Mouse (Mus musculus) kidney, embryonic 14.5 days (tissue): Measurements from ENCODE around the gene Sat1. TPM values are rescaled to one million over a fixed set of nuclear protein-coding genes. Genes with fewer than 3 reads are reported as not detected.
"Not testable (repeated sequence)": the region's sequence is repeated elsewhere in the genome, so short reads cannot be mapped to it uniquely, and the experiment has no call there.

ENCODE experiments used
- ATAC-seq: fragments of 200-750 bp; cut with Nextera tagmentation; 2 replicates; pipeline ENCODE4 v1.8.0; 2017; ENCODE audit warnings: moderate number of reproducible peaks, mild to moderate bottlenecking, moderate TSS enrichment, moderate library complexity; ENCODE audit not compliant: low FRiP score, low TSS enrichment
- H3K27ac ChIP-seq: fragments of 300-500 bp; sonication (generic); 2 replicates; pipeline ENCODE4 v1.5.1; 2014; ENCODE audit warnings: low read depth, mild to moderate bottlenecking, low read length, moderate library complexity, mixed read lengths
- H3K27me3 ChIP-seq: fragments of 300-500 bp; sonication (generic); 2 replicates; pipeline ENCODE4 v1.6.1; 2014; ENCODE audit warnings: mild to moderate bottlenecking, low read length; ENCODE audit not compliant: control insufficient read depth, insufficient read depth
- H3K36me3 ChIP-seq: fragments of 300-500 bp; sonication (generic); 2 replicates; pipeline ENCODE4 v1.6.1; 2014; ENCODE audit warnings: low read length, mixed read lengths; ENCODE audit not compliant: control insufficient read depth, insufficient read depth
- H3K4me1 ChIP-seq: fragments of 300-500 bp; sonication (generic); 2 replicates; pipeline ENCODE4 v1.6.1; 2014; ENCODE audit warnings: low read length, mixed read lengths; ENCODE audit not compliant: control insufficient read depth, insufficient read depth
- H3K4me2 ChIP-seq: fragments of 300-500 bp; sonication (generic); replicated peaks from 2 replicates; pipeline ENCODE4 v1.6.1; 2014; ENCODE audit warnings: low read depth, mild to moderate bottlenecking, low read length
- H3K4me3 ChIP-seq: fragments of 300-500 bp; sonication (generic); 2 replicates; pipeline ENCODE4 v1.5.1; 2014; ENCODE audit warnings: mild to moderate bottlenecking, low read length
- H3K9ac ChIP-seq: fragments of 300-500 bp; sonication (generic); 2 replicates; pipeline ENCODE4 v1.6.1; 2014; ENCODE audit warnings: low read depth, mild to moderate bottlenecking, low read length, moderate library complexity
- H3K9me3 ChIP-seq: fragments of 300-500 bp; sonication (generic); 2 replicates; pipeline ENCODE4 v1.6.1; 2016; ENCODE audit warnings: low read length; ENCODE audit not compliant: control insufficient read depth
- WGBS: fragments of 180-500 bp; shearing (Covaris S2); extraction: QIAGEN DNeasy Blood & Tissue Kit; methylation state at CpG from one replicate; pipeline ENCODE4 v1.1.7; 2014; 5-methylcytosine and 5-hydroxymethylcytosine counted together
- polyA plus RNA-seq: library from polyadenylated mRNA; unstranded; fragments of >200 nt; fragmentation: Nextera tagmentation; extraction: Ambion mirVana; gene quantifications from 2 replicates; pipeline ENCODE4 v1.2.1, GENCODE M21; 2014

Sat1 gene
- polyA plus RNA-seq, 1 experiment from 2014 or later: 140 TPM

DNA sequence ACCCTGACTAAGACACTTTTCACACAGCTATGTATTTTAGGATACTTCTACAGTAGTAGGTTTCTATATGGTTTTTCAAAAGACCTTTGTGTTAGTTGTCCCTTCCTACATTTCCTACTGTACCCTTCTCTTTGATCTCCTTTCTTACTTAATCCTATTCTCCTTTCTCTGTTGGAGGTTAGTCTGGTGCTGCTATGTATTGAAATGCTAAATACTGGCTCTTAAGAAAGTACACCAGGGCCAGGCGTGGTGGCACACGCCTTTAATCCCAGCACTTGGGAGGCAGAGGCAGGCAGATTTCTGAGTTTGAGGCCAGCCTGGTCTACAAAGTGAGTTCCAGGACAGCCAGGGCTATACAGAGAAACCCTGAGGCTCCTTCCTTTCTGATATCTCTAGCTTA lies 10.8 kb downstream of the Sat1 start:
- WGBS: 88% methylated on average over 2 of the region's 2 CpGs
- not testable (repeated sequence) for H3K4me2 ChIP-seq, ATAC-seq

DNA sequence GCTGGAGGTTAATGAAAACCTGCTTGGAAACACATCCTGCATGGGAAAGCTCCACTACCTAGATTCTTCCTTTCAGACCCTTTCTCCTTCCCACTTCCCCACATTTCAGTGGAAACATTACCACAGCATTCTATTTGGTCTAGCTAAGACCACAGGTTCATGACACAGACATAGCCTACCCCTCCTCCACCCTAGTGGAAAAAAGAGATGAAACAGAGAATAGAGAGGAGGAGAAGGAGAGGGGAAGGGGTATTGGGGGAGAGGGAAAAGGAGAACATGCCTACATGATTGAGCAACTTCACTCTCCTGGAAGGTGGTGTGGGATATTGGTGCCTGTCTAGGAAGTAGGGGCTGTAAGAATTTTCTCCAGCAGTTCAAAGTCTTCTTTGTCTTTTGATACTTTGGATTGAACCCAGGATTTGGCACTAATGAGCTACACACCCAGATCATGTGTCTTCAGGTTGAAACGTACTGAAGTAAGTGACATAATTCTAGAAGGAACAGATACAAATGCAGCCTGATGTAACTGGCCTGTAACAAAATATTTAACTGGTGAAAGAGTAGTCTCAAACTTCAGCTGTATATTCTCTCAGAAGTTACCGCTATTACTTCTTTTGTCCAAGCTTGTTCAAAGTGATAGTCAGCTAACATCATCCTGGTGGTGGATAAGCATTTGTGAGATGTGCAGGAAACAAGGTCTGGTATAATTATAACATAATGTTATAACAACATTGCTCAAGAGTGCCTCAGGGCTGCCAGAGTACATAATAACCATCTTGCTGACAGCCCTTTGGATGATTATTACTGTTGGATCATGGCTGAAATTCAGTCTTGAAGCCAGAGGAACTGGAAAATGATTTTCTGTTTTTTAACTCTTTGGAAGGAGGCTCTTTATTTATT lies 13.6 kb downstream of the Sat1 start:
- no peak overlapping the region for H3K9ac ChIP-seq
- ATAC-seq: no peak
- no peaks in the 10 kb centered on the region for H3K9me3 ChIP-seq
- WGBS: 61% methylated on average over 2 of the region's 2 CpGs
- no peak overlapping the region for H3K4me2 ChIP-seq
- no peaks in the 10 kb centered on the region for H3K36me3 ChIP-seq
- no peaks in the 10 kb centered on the region for H3K4me1 ChIP-seq
- no peak overlapping the region for H3K4me3 ChIP-seq
- H3K27me3 ChIP-seq: no peaks in the 10 kb centered on the region
- no peak overlapping the region for H3K27ac ChIP-seq

More for the DNA sequence above, 10.8 kb downstream of the Sat1 start:
- H3K9ac ChIP-seq, H3K36me3 ChIP-seq, H3K4me3 ChIP-seq, H3K9me3 ChIP-seq, H3K4me1 ChIP-seq, H3K27ac ChIP-seq, H3K27me3 ChIP-seq: not testable (repeated sequence)

GRCm38 (mm10) chrX:155201799-155202198 lies 14.4 kb downstream of the Sat1 start:
- H3K4me1 ChIP-seq: no peaks in the 10 kb centered on the region
- H3K27me3 ChIP-seq: no peaks in the 10 kb centered on the region
- H3K36me3 ChIP-seq: no peaks in the 10 kb centered on the region
- no peak overlapping the region for H3K27ac ChIP-seq
- WGBS: 73% methylated on average over 1 of the region's 1 CpGs
- H3K9ac ChIP-seq: no peak overlapping the region
- no peak for ATAC-seq
- no peak overlapping the region for H3K4me2 ChIP-seq
- H3K4me3 ChIP-seq: no peak overlapping the region
- no peaks in the 10 kb centered on the region for H3K9me3 ChIP-seq

GRCm38 (mm10) chrX:155194979-155195378 lies 21.3 kb downstream of the Sat1 start:
- no peak for ATAC-seq
- WGBS: 85% methylated on average over 4 of the region's 4 CpGs

GRCm38 (mm10) chrX:155193732-155194443 lies 22.4 kb downstream of the Sat1 start:
- Histone ChIP-seq H3K4me2 (no peak overlapping the region), H3K9ac (no peak overlapping the region), H3K27me3 (no peaks in the 10 kb centered on the region), H3K4me3 (no peak overlapping the region), H3K4me1 (no peaks in the 10 kb centered on the region), H3K9me3 (no peaks in the 10 kb centered on the region), H3K27ac (no peak overlapping the region), H3K36me3 (no peaks in the 10 kb centered on the region)
- no peak for ATAC-seq
- 66% methylated on average over 5 of the region's 5 CpGs for WGBS

More at GRCm38 (mm10) chrX:155194979-155195378, 21.3 kb downstream of the Sat1 start:
- Histone ChIP-seq H3K27ac (no peak overlapping the region), H3K9ac (no peak overlapping the region), H3K4me2 (no peak overlapping the region), H3K27me3 (no peaks in the 10 kb centered on the region), H3K9me3 (no peaks in the 10 kb centered on the region), H3K36me3 (no peaks in the 10 kb centered on the region), H3K4me3 (no peak overlapping the region), H3K4me1 (no peaks in the 10 kb centered on the region)

- Histone ChIP-seq H3K27ac (no peak overlapping the region), H3K4me2 (no peak overlapping the region), H3K4me3 (no peak overlapping the region), H3K4me1 (no peaks in the 10 kb centered on the region), H3K9ac (no peak overlapping the region), H3K36me3 (no peaks in the 10 kb centered on the region), H3K9me3 (no peaks in the 10 kb centered on the region), H3K27me3 (no peaks in the 10 kb centered on the region)
- ATAC-seq: no peak
- WGBS: 75% methylated on average over 4 of the region's 4 CpGs
These were observed 24.3 kb downstream of the Sat1 start for GRCm38 (mm10) chrX:155191941-155192340.

GRCm38 (mm10) chrX:155177640-155178039 lies 38.6 kb downstream of the Sat1 start:
- ATAC-seq: no peak
- Histone ChIP-seq H3K4me2 (no peak overlapping the region), H3K27me3 (no peaks in the 10 kb centered on the region), H3K9ac (no peak overlapping the region), H3K4me1 (no peaks in the 10 kb centered on the region), H3K27ac (no peak overlapping the region), H3K4me3 (no peak overlapping the region), H3K9me3 (no peaks in the 10 kb centered on the region), H3K36me3 (no peaks in the 10 kb centered on the region)
- WGBS: 62% methylated on average over 2 of the region's 2 CpGs

- H3K4me2 ChIP-seq: no peak overlapping the region
- no peak overlapping the region for H3K9ac ChIP-seq
- 82% methylated on average over 2 of the region's 2 CpGs for WGBS
- ATAC-seq: no peak
- no peaks in the 10 kb centered on the region for H3K27me3 ChIP-seq
- H3K4me3 ChIP-seq: no peak overlapping the region
- no peaks in the 10 kb centered on the region for H3K36me3 ChIP-seq
- no peak overlapping the region for H3K27ac ChIP-seq
- no peaks in the 10 kb centered on the region for H3K4me1 ChIP-seq
- no peaks in the 10 kb centered on the region for H3K9me3 ChIP-seq
These were observed 39.0 kb downstream of the Sat1 start for GRCm38 (mm10) chrX:155177230-155177629.

DNA sequence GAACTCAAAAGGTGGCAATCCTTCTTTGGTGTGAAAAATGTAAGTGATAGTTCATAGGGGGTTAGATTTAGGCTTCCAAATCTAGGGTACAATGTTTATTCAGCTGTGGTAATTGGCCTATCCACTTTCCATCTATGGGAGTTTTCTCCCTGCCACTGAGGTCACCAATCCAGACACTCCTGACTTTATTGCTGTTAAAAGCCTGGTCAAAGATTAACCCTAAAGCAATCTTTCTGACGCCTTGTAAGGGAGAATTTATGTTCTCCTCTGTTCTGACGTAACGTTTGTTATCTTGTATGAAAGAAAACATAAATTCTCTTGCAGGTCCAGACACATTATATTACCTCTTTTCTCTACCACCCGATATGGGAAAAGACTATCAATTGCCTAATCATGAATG lies 40.7 kb downstream of the Sat1 start:
- no peak for ATAC-seq
- WGBS: 40% methylated on average over 4 of the region's 4 CpGs
- Histone ChIP-seq H3K4me2 (no peak overlapping the region), H3K4me3 (no peak overlapping the region), H3K9ac (no peak overlapping the region), H3K27me3 (no peaks in the 10 kb centered on the region), H3K27ac (no peak overlapping the region), H3K4me1 (no peaks in the 10 kb centered on the region), H3K9me3 (no peaks in the 10 kb centered on the region), H3K36me3 (no peaks in the 10 kb centered on the region)
